Mouse (Mus musculus) embryonic facial prominence, embryonic 11.5 days (tissue): Measurements from ENCODE around the gene Car5a. TPM values are rescaled to one million over a fixed set of nuclear protein-coding genes. Genes with fewer than 3 reads are reported as not detected.

Source experiments
- ATAC-seq: fragments of 200-750 bp; cut with Nextera tagmentation; replicated peaks from 2 replicates; pipeline ENCODE4 v1.8.0; 2017; ENCODE audit warnings: low read depth; ENCODE audit not compliant: insufficient number of reproducible peaks, low FRiP score, low TSS enrichment
- DNase-seq: peaks from one replicate; pipeline ENCODE4 v3.0.0-alpha.2; 2015; ENCODE audit warnings: low spot score
- H3K27ac ChIP-seq: fragments of 300-500 bp; sonication (generic); replicated peaks from 2 replicates; pipeline ENCODE4 v1.5.1; 2014; ENCODE audit warnings: mild to moderate bottlenecking, low read depth, low read length, control low read depth
- H3K27me3 ChIP-seq: fragments of 300-500 bp; sonication (generic); 2 replicates; pipeline ENCODE4 v1.6.1; 2014; ENCODE audit warnings: mild to moderate bottlenecking, low read length, moderate library complexity, mixed read lengths; ENCODE audit not compliant: control insufficient read depth, insufficient read depth
- H3K36me3 ChIP-seq: fragments of 300-500 bp; sonication (generic); replicated peaks from 2 replicates; pipeline ENCODE4 v1.6.1; 2014; ENCODE audit warnings: low read depth, mild to moderate bottlenecking, low read length, moderate library complexity, mixed read lengths; ENCODE audit not compliant: control insufficient read depth, insufficient read depth
- H3K4me1 ChIP-seq: fragments of 300-500 bp; sonication (generic); 2 replicates; pipeline ENCODE4 v1.6.1; 2014; ENCODE audit warnings: low read length, mixed read lengths; ENCODE audit not compliant: control insufficient read depth, insufficient read depth
- H3K4me2 ChIP-seq: fragments of 300-500 bp; sonication (generic); 2 replicates; pipeline ENCODE4 v1.6.1; 2014; ENCODE audit warnings: low read depth, mild to moderate bottlenecking, control low read depth, low read length, moderate library complexity
- H3K4me3 ChIP-seq: fragments of 300-500 bp; sonication (generic); 2 replicates; pipeline ENCODE4 v1.5.1; 2014; ENCODE audit warnings: low read depth, low read length, control low read depth
- H3K9ac ChIP-seq: fragments of 300-500 bp; sonication (generic); replicated peaks from 2 replicates; pipeline ENCODE4 v1.6.1; 2014; ENCODE audit warnings: mild to moderate bottlenecking, control low read depth, low read length
- H3K9me3 ChIP-seq: fragments of 300-500 bp; sonication (generic); replicated peaks from 2 replicates; pipeline ENCODE4 v1.6.1; 2016; ENCODE audit warnings: mild to moderate bottlenecking, low read length, inconsistent platforms, mixed read lengths; ENCODE audit not compliant: control insufficient read depth
- WGBS: fragments of 180-500 bp; shearing (Covaris S2); extraction: QIAGEN DNeasy Blood & Tissue Kit; methylation state at CpG from one replicate; pipeline ENCODE4 v1.1.7; 2014; 5-methylcytosine and 5-hydroxymethylcytosine counted together
- polyA plus RNA-seq: library from polyadenylated mRNA; unstranded; fragments of >200 nt; fragmentation: Nextera tagmentation; extraction: Ambion mirVana; gene quantifications from 2 replicates; pipeline ENCODE4 v1.2.1, GENCODE M21; 2014

Gene Car5a
- polyA plus RNA-seq, 1 experiment from 2014 or later, result not detected

GRCm38 (mm10) chr8:121927316-121927715, 17.4 kb downstream of the Car5a start:
- no peak for ATAC-seq
- 46% methylated on average over 8 of the region's 8 CpGs for WGBS

DNA sequence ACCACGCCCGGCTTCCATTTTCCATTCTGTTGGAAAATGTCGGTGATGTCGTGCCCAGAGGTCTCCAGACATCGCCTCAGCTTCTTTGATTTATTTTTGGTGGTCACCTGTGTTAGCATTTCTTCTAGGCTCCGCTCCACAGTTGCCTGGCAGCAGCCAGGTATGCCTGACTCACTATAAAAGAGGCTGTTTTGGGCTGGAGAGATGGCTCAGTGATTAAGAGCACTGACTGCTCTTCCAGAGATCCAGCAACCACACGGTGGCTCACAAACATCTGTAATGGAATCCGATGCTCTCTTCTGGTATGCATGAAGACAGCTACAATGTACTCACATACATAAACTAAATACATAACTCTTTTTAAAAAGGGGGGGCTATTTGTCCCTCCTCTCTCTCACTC, 18.4 kb downstream of the Car5a start:
- H3K36me3 ChIP-seq, result no peaks in the 10 kb centered on the region
- DNase-seq, result no peak
- no peaks in the 10 kb centered on the region for H3K27me3 ChIP-seq

More at GRCm38 (mm10) chr8:121927316-121927715, 17.4 kb downstream of the Car5a start:
- DNase-seq, result peak; percentile 72
- no peaks in the 10 kb centered on the region for H3K36me3 ChIP-seq
- H3K4me1 ChIP-seq, result no peaks in the 10 kb centered on the region
- no peak overlapping the region for H3K4me3 ChIP-seq
- H3K4me2 ChIP-seq, result no peak overlapping the region
- H3K9ac ChIP-seq, result no peak overlapping the region
- no peaks in the 10 kb centered on the region for H3K9me3 ChIP-seq
- H3K27me3 ChIP-seq, result no peaks in the 10 kb centered on the region
- no peak overlapping the region for H3K27ac ChIP-seq

DNA sequence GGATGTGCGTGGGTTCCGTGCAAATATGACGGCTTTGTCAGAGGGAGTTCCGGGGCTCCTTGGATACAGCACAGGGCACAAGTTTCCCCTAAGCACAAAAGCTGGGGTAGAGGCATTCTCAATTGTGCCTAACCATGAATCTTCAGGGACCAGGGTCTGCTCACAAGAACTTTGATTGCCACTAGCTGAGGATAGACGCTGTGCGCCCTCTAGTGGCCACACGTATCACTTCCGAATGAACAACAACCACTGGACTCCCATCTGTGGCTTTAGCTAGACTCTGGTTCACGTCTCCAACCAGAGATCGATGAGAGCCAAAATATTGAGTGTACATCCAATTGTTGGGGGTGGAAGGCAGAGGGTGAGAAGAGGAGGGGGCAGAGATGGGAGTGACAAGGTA, 19.1 kb downstream of the Car5a start:
- Histone ChIP-seq H3K4me1 (no peaks in the 10 kb centered on the region), H3K4me3 (no peak overlapping the region), H3K9me3 (no peaks in the 10 kb centered on the region), H3K9ac (no peak overlapping the region), H3K27me3 (no peaks in the 10 kb centered on the region), H3K27ac (no peak overlapping the region), H3K4me2 (no peak overlapping the region), H3K36me3 (no peaks in the 10 kb centered on the region)
- DNase-seq (peak; percentile 90), ATAC-seq (no peak)
- 32% methylated on average over 10 of the region's 10 CpGs for WGBS

More for the DNA sequence above, 18.4 kb downstream of the Car5a start:
- Histone ChIP-seq H3K9ac (no peak overlapping the region), H3K4me1 (no peaks in the 10 kb centered on the region), H3K4me2 (no peak overlapping the region), H3K9me3 (no peaks in the 10 kb centered on the region), H3K4me3 (no peak overlapping the region), H3K27ac (no peak overlapping the region)
- 70% methylated on average over 8 of the region's 8 CpGs for WGBS
- no peak for ATAC-seq

- Histone ChIP-seq H3K9me3 (no peaks in the 10 kb centered on the region), H3K4me3 (no peak overlapping the region), H3K27me3 (no peaks in the 10 kb centered on the region), H3K27ac (no peak overlapping the region), H3K4me2 (no peak overlapping the region), H3K4me1 (no peaks in the 10 kb centered on the region), H3K9ac (no peak overlapping the region), H3K36me3 (no peaks in the 10 kb centered on the region)
- no peak for ATAC-seq
- no peak for DNase-seq
- WGBS, result 85% methylated on average over 5 of the region's 5 CpGs
These were observed 20.0 kb downstream of the Car5a start for GRCm38 (mm10) chr8:121924681-121925080.

DNA sequence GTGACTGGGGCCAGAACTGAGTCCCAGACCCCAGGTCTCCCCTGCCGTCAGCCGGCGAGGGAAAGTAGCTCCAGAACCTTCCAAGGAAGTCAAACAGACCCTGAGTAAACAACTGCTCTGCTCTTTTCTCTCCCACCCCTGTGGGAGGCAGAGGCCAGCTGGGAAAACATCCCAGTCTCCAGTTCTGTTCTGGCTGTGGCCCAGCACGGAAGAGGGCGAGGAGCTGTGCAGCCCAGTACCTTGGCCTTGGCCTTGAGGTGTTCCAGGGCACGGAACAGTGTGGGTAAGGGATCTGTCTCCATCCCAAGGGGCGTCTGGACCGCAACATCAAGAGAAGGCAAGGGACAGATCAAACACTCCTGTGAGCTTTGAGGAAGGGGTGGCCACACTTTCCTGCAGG, 22.6 kb downstream of the Car5a start:
- Histone ChIP-seq H3K9ac (no peak overlapping the region), H3K36me3 (no peaks in the 10 kb centered on the region), H3K4me2 (no peak overlapping the region), H3K9me3 (no peaks in the 10 kb centered on the region), H3K4me1 (no peaks in the 10 kb centered on the region), H3K27me3 (no peaks in the 10 kb centered on the region), H3K27ac (no peak overlapping the region), H3K4me3 (no peak overlapping the region)
- ATAC-seq (no peak), DNase-seq (no peak)
- WGBS, result 54% methylated on average over 8 of the region's 8 CpGs

- H3K4me2 ChIP-seq, result no peak overlapping the region
- H3K27me3 ChIP-seq, result no peaks in the 10 kb centered on the region
- WGBS, result 85% methylated on average over 8 of the region's 8 CpGs
- no peaks in the 10 kb centered on the region for H3K9me3 ChIP-seq
- no peaks in the 10 kb centered on the region for H3K4me1 ChIP-seq
- no peak overlapping the region for H3K27ac ChIP-seq
- H3K9ac ChIP-seq, result no peak overlapping the region
- no peak for DNase-seq
- no peak for ATAC-seq
- H3K4me3 ChIP-seq, result no peak overlapping the region
- no peaks in the 10 kb centered on the region for H3K36me3 ChIP-seq
These were observed 23.1 kb downstream of the Car5a start for GRCm38 (mm10) chr8:121921582-121921981.

GRCm38 (mm10) chr8:121919731-121920130, 25.0 kb downstream of the Car5a start:
- H3K9me3 ChIP-seq, result no peaks in the 10 kb centered on the region
- H3K9ac ChIP-seq, result no peak overlapping the region
- H3K4me3 ChIP-seq, result no peak overlapping the region
- ATAC-seq (no peak), DNase-seq (no peak)
- H3K27ac ChIP-seq, result no peak overlapping the region
- WGBS, result 46% methylated on average over 3 of the region's 3 CpGs
- no peak overlapping the region for H3K4me2 ChIP-seq
- no peaks in the 10 kb centered on the region for H3K4me1 ChIP-seq
- H3K36me3 ChIP-seq, result no peaks in the 10 kb centered on the region
- H3K27me3 ChIP-seq, result no peaks in the 10 kb centered on the region

DNA sequence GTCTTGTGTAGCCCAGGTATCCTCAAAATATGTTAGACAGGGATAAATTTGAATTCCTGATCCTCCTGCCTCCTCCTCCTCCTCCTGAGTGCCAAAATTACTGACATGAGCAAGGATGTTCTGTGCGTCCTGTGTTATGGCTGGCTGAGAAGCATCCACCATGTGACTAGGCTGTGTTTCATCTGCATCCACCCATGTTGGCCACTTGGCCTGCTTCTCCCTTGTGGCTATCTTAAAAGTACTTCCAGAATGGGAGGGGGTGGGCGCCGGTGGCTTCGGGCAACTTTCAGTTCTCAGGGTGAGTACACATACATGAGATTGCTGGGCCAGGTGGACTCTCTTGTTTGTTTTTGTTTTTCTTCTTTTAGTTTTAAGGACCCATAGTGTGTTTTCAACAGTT, 25.5 kb downstream of the Car5a start:
- no peaks in the 10 kb centered on the region for H3K27me3 ChIP-seq
- no peak overlapping the region for H3K9ac ChIP-seq
- no peaks in the 10 kb centered on the region for H3K4me1 ChIP-seq
- no peak overlapping the region for H3K4me3 ChIP-seq
- H3K9me3 ChIP-seq, result no peaks in the 10 kb centered on the region
- H3K36me3 ChIP-seq, result no peaks in the 10 kb centered on the region
- WGBS, result 63% methylated on average over 4 of the region's 4 CpGs
- H3K27ac ChIP-seq, result no peak overlapping the region
- DNase-seq (no peak), ATAC-seq (no peak)
- no peak overlapping the region for H3K4me2 ChIP-seq
